Mouse (Mus musculus) neural tube, embryonic 13.5 days (tissue): ENCODE results near the gene Dscaml1. TPM values are rescaled to one million over a fixed set of nuclear protein-coding genes. Genes with fewer than 3 reads are reported as not detected.

Experiments
- ATAC-seq: fragments of 200-750 bp; cut with Nextera tagmentation; 2 replicates; pipeline ENCODE4 v1.8.0; 2017; ENCODE audit warnings: low read depth, mild to moderate bottlenecking, moderate TSS enrichment, moderate library complexity
- H3K27ac ChIP-seq: fragments of 300-500 bp; sonication (generic); replicated peaks from 2 replicates; pipeline ENCODE4 v1.5.1; 2015; ENCODE audit warnings: moderate library complexity, mild to moderate bottlenecking, inconsistent platforms
- H3K27me3 ChIP-seq: fragments of 300-500 bp; sonication (generic); 2 replicates; pipeline ENCODE4 v1.6.1; 2015; ENCODE audit warnings: mild to moderate bottlenecking, inconsistent platforms
- H3K36me3 ChIP-seq: fragments of 300-500 bp; sonication (generic); 2 replicates; pipeline ENCODE4 v1.6.1; 2015; ENCODE audit warnings: mild to moderate bottlenecking, inconsistent platforms
- H3K4me1 ChIP-seq: fragments of 300-500 bp; sonication (generic); replicated peaks from 2 replicates; pipeline ENCODE4 v1.6.1; 2015; ENCODE audit warnings: inconsistent platforms
- H3K4me2 ChIP-seq: fragments of 300-500 bp; sonication (generic); 2 replicates; pipeline ENCODE4 v1.6.1; 2015; ENCODE audit warnings: inconsistent platforms, mild to moderate bottlenecking, moderate library complexity
- H3K4me3 ChIP-seq: fragments of 300-500 bp; sonication (generic); 2 replicates; pipeline ENCODE4 v1.5.1; 2015; ENCODE audit warnings: mild to moderate bottlenecking, inconsistent platforms
- H3K9ac ChIP-seq: fragments of 300-500 bp; sonication (generic); 2 replicates; pipeline ENCODE4 v1.6.1; 2015; ENCODE audit warnings: moderate library complexity, mild to moderate bottlenecking, inconsistent platforms
- H3K9me3 ChIP-seq: fragments of 300-500 bp; sonication (generic); 2 replicates; pipeline ENCODE4 v1.6.1; 2016; ENCODE audit warnings: inconsistent platforms
- WGBS: fragments of 180-500 bp; shearing (Covaris S2); methylation state at CpG from one replicate; pipeline ENCODE4 v1.1.7; 2015; 5-methylcytosine and 5-hydroxymethylcytosine counted together
- polyA plus RNA-seq: library from polyadenylated mRNA; unstranded; fragments of >200 nt; fragmentation: Nextera tagmentation; extraction: Ambion mirVana; gene quantifications from 2 replicates; pipeline ENCODE4 v1.2.1, GENCODE M21; 2015

Dscaml1 gene
- polyA plus RNA-seq, 1 experiment from 2014 or later: 12.5 TPM

DNA sequence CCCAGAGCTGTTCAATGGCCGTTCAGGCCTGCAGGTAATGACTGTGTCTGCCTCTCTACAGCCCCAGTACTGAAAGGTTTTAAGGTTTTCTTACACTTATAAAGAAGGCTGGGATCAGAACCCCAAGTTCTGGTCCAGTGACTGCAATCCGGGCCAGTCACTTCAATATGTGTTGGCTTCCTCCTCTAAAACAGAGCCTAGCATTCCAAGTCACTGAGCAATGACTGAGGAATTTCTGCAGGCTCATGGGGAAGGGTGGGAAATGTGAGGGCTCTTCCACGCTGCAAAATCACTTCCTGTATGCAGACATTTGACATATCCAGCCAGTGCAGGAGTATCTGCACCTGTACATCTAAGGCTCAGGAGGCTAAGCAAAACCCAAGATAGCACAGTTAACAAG is 233.8 kb downstream of the Dscaml1 start:
- no peaks in the 10 kb centered on the region for H3K9me3 ChIP-seq
- no peak overlapping the region for H3K9ac ChIP-seq
- H3K4me3 ChIP-seq: no peak overlapping the region
- WGBS: 79% methylated on average over 3 of the region's 3 CpGs
- H3K4me1 ChIP-seq: peaks cover 60% of the 10 kb centered on the region
- H3K36me3 ChIP-seq: no peaks in the 10 kb centered on the region
- H3K27ac ChIP-seq: no peak overlapping the region
- no peaks in the 10 kb centered on the region for H3K27me3 ChIP-seq
- no peak overlapping the region for H3K4me2 ChIP-seq
- no peak for ATAC-seq

DNA sequence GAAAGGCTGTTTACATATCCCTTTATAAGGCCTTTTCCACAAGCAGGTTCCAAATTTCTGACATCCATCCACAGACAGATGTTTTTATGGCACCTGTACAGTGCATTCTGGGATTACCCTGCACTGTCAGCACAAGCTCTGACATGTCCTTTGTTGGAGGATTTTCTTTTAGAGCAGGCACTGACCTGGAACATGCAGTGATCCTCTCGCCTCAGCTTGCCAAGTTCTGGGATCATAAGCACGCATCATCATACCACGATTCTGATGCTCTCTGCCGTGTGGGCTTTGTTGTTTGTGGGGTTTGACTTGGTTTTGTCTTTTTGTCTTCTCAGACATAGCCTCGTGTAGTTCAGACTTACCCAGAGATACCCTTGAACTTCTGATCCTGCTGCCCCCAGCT is 236.0 kb downstream of the Dscaml1 start:
- H3K4me2 ChIP-seq: no peak overlapping the region
- no peak overlapping the region for H3K4me3 ChIP-seq
- 0 out of 2 replicates have a peak overlapping the region, but pooled peaks have one; percentile 17 for H3K9ac ChIP-seq
- H3K27me3 ChIP-seq: no peaks in the 10 kb centered on the region
- no peaks in the 10 kb centered on the region for H3K36me3 ChIP-seq
- no peak for ATAC-seq
- WGBS: 72% methylated on average over 5 of the region's 5 CpGs
- H3K9me3 ChIP-seq: no peaks in the 10 kb centered on the region
- peak overlapping the region; percentile 94 for H3K27ac ChIP-seq
- H3K4me1 ChIP-seq: peaks cover 55% of the 10 kb centered on the region

DNA sequence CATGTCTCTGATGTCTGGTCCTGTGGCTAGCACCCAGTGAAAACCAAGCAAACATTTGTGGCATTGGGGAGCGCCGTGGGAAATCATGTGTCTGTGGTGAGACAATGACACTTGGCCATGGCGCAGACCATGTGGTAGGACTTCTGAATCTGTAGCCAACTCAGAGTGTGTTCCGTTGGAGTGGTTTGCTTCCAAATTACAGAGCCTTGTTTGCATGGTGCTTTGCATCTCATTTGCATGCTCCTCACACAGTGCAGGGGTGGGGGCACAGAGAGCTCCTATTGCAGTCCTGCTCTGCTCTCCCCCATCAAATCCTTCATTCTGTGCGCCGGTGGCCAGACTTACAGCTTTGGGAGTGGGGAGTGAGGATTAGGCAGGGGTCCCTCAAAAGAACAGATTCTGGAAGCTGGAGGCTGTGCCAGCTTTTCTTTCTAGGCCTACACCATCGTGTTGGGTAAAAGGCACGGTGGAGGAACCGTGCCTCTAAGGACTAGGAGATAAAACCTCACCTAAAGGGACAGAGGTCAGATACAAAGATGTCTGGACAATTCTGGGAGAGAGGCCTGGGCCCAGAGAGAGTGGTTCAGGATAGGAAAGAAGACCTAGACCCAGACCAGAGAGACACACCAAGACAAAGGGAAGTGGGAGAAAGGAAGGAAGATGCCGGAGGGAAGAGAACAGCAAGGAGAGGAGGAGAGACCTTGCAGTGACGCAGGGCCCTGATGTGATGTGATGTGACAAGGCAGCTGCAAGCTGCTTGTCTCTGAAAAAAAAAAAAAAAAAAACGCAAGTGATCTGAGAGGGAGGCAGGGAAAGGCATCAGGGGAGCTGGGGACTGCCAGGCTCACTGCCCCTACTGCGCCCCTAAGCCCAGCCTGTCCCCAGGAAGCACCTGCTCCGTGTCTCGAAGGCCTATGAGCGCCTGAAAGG is 237.2 kb downstream of the Dscaml1 start:
- peak overlapping the region; percentile 94 for H3K27ac ChIP-seq
- WGBS: 30% methylated on average over 16 of the region's 16 CpGs
- no peaks in the 10 kb centered on the region for H3K36me3 ChIP-seq
- H3K9ac ChIP-seq: peak overlapping the region; percentile 55; the same call in 1 of the 2 replicates
- no peaks in the 10 kb centered on the region for H3K27me3 ChIP-seq
- no peak overlapping the region for H3K4me2 ChIP-seq
- no peaks in the 10 kb centered on the region for H3K9me3 ChIP-seq
- ATAC-seq: peak; percentile 52
- H3K4me3 ChIP-seq: no peak overlapping the region
- peaks cover 48% of the 10 kb centered on the region for H3K4me1 ChIP-seq

DNA sequence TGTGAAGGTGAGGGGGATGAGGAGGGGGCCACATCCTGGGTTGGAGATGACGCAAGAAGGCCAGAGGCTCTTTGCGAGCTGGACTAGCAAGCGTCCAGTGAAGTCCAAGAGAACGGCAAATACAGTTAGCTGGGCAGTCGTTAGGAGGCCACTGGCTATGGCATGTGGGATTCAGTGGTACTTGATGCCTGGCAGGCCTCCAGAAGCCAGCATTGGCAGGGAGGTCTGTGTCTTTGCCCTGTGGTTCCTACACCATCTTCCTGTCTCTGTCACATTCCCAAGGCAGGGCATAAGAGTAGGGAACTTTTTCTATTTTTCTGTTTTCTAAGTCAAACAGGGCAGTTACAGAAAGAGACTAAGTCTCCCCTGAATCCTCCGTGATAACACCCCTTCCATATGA is 237.9 kb downstream of the Dscaml1 start:
- Histone ChIP-seq H3K36me3 (no peaks in the 10 kb centered on the region), H3K4me2 (no peak overlapping the region), H3K9ac (peak overlapping the region; percentile 55), H3K27ac (peak overlapping the region; percentile 94), H3K27me3 (no peaks in the 10 kb centered on the region), H3K4me1 (peaks cover 48% of the 10 kb centered on the region), H3K4me3 (no peak overlapping the region), H3K9me3 (no peaks in the 10 kb centered on the region)
- WGBS: 66% methylated on average over 6 of the region's 6 CpGs
- peak; percentile 6; the same call in 1 of the 2 replicates for ATAC-seq

DNA sequence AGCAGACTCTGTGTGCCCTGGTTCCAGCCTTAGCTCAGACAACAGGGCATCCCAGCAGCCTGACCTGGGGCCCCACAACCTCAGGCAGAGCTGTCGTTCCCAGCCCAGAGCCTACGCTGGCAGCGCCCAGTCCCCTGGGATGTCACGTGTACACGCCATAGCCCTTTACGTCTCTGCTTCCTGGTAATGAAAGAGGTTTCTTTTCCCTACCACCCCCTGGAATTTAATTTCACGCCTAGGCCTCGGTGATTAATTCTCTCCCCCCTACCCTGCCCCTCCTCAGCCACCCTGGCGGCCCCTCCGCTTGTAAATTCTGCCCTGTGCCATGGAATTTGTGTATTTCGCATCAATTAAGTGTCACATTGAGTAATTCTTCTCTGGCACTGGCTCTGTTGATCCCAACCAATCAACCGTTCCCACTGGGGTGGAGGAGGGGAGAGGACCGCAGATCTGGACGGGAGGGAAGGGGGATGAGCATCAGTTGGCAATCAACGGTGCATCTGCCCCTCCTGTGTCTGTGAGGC is 238.5 kb downstream of the Dscaml1 start:
- Histone ChIP-seq H3K27ac (peak overlapping the region; percentile 94), H3K4me3 (no peak overlapping the region), H3K4me2 (peak overlapping the region; percentile 9), H3K9ac (peak overlapping the region; percentile 55; the same call in 1 of the 2 replicates), H3K36me3 (no peaks in the 10 kb centered on the region), H3K27me3 (no peaks in the 10 kb centered on the region), H3K9me3 (no peaks in the 10 kb centered on the region), H3K4me1 (peaks cover 48% of the 10 kb centered on the region)
- peak; percentile 85 for ATAC-seq
- WGBS: 13% methylated on average over 15 of the region's 15 CpGs

DNA sequence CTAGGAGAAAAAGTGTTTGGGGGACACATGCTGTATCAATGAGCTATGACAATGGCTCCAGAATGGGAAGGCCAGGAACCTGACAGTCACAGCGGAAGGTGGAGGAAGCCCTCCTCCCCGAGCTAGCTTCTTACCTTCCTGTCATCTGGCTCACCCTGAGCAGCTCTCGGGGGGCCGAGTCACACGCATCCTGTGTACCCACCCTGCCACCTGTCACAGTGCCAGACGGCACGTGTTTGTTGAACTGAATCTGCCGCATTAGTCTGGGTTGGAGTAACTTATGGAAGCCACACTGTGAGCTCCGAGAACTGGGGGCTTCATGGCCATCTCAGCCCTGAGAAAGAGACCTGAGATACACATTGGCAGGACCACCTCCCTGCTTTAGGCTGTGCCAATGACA is 249.5 kb downstream of the Dscaml1 start:
- peak; percentile 9; the same call in 1 of the 2 replicates for ATAC-seq
- 0 out of 2 replicates have a peak overlapping the region, but pooled peaks have one; percentile 10 for H3K9ac ChIP-seq
- 51% methylated on average over 9 of the region's 9 CpGs for WGBS

DNA sequence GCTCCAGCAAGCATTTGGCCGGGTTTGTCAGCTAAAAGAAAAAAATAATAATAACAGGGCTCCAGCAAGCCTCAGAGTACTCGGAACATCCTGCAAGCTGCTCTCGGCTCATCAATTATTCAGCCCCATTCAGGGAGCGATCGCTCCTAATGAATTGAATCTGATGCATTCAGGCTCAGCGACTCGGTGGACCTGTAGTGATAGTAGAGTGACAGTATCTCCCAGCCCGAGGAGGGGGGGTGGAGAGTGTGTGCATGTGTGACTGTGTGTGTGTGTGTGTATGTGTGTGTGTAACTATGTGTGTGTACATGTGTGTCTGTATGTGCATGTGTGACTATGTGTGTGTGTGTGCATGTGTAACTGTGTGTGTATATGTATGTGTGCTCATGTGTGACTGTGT is 250.2 kb downstream of the Dscaml1 start:
- Histone ChIP-seq H3K36me3 (no peaks in the 10 kb centered on the region), H3K27me3 (no peaks in the 10 kb centered on the region), H3K9ac (peak overlapping the region; percentile 53; the same call in 1 of the 2 replicates), H3K4me1 (peaks cover 67% of the 10 kb centered on the region), H3K4me3 (no peak overlapping the region), H3K27ac (peak overlapping the region; percentile 93), H3K9me3 (no peaks in the 10 kb centered on the region), H3K4me2 (peak overlapping the region; percentile 13; the same call in 1 of the 2 replicates)
- WGBS: 18% methylated on average over 8 of the region's 8 CpGs
- peak; percentile 45 for ATAC-seq

More for the DNA sequence above, 249.5 kb downstream of the Dscaml1 start:
- Histone ChIP-seq H3K27me3 (no peaks in the 10 kb centered on the region), H3K27ac (peak overlapping the region; percentile 93), H3K4me2 (no peak overlapping the region), H3K9me3 (no peaks in the 10 kb centered on the region), H3K4me3 (no peak overlapping the region), H3K4me1 (peaks cover 67% of the 10 kb centered on the region), H3K36me3 (no peaks in the 10 kb centered on the region)

DNA sequence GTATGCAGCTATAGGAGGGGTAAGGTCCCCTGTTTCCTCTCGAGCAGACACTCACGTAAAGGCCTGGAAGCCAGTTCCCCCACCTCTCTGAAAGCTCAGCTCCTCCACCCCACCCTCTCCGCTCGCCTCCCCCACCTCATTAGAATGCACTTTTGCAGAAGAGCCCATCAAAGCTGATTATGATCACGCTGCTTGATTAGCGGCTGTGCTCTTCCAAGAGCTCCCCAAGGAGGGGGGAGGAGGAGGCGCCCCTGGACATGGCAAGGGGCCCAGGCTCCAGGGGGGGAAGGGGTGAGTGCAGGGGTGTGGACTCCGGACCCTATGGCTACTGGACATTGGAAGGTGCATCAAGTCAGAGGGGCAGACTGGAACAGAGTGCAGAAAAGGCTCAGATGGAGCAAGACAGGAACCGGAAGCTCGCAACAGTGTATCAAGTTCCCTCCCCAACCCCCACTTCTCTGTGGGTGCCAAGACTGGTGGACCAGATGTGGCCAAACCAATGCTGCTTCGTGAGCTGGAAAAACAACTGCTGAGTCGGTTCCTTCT is 250.9 kb downstream of the Dscaml1 start:
- Histone ChIP-seq H3K27me3 (no peaks in the 10 kb centered on the region), H3K36me3 (no peaks in the 10 kb centered on the region), H3K9me3 (no peaks in the 10 kb centered on the region), H3K27ac (peak overlapping the region; percentile 93), H3K4me3 (no peak overlapping the region), H3K9ac (peak overlapping the region; percentile 53), H3K4me1 (peaks cover 72% of the 10 kb centered on the region), H3K4me2 (peak overlapping the region; percentile 13; the same call in 1 of the 2 replicates)
- WGBS: 22% methylated on average over 12 of the region's 12 CpGs
- ATAC-seq: peak; percentile 60

DNA sequence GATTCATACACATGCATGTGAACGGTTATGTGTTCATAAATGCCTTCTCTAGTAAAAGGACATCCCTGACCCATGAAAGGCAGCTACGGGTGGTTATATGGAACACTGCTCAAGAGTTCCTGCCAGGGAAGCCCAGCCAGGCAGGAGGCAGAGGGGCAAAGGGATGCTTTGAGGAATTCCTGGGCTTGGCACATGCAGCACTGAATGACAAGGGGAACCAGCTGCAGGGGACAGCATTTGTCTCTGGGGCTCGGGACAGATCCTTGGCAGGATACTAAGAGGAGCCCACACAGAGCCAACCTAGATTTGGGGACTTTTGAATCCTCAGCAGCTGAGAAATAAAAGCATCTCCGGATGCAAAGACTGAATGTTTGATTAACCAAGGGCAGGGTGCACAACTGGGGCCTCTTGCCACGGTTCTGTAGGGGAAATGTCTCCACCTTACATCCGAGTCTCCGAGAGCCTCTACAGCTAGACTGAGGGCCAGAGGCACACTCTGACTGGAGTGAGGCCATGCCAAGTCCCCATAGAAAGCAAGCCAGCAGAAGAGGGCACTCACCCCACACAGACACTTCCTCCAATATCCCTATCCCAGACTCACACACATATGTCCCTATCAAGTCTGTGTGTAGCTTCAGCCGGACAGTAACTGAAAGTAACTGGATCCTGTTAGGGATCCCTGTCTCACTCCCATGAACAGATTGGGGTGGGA is 251.7 kb downstream of the Dscaml1 start:
- WGBS: 55% methylated on average over 8 of the region's 8 CpGs
- Histone ChIP-seq H3K27ac (peak overlapping the region; percentile 93), H3K36me3 (no peaks in the 10 kb centered on the region), H3K9ac (peak overlapping the region; percentile 42; the same call in 1 of the 2 replicates), H3K9me3 (no peaks in the 10 kb centered on the region), H3K4me3 (no peak overlapping the region), H3K27me3 (no peaks in the 10 kb centered on the region), H3K4me2 (no peak overlapping the region), H3K4me1 (peaks cover 76% of the 10 kb centered on the region)
- peak; percentile 15; the same call in 1 of the 2 replicates for ATAC-seq

DNA sequence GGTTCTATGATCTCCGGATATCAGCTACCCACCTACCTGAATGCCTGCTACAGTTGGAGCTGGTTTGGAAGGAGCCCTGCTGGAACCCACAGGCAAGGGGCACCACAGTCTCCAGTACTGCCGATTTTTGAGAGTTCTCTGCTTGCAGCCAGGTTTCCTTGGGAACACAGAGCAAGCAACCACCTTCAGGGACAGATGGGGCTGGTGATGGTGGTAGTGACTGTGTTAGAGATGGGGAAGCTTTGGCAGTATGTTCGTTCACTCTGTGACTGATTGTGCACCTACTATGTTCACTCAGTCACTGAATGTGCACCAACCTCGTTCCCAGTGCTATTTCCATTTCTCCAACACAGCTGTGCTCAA is 252.2 kb downstream of the Dscaml1 start:
- Histone ChIP-seq H3K36me3 (no peaks in the 10 kb centered on the region), H3K4me1 (peaks cover 76% of the 10 kb centered on the region)

DNA sequence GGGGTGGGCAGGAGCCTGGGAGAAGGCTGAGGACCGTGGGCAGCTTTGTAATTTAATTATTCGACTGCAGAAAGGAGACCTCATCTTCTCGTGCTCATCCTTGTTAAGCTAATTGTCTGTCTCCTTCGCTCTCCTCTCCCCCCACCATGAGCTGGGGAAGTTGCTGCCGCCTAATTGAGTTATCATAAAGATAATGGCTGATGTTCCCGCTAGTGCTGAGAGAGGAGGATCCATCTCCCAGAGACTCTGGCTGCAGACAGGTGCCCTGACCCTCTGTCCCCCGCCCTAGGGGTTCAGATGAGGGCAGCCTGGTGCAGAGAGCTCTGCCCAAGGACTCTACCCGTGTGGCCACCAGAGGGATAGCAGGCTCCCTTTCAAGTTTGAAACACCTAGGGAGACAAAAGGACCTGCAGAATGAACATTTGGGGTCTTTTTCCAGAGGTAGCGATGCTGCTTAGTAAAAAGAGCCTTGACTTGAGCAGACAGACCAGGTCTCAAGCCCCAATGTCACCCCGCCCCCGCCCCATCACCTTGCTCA is 256.1 kb downstream of the Dscaml1 start:
- Histone ChIP-seq H3K27ac (peak overlapping the region; percentile 79), H3K4me3 (no peak overlapping the region), H3K36me3 (peaks cover 4% of the 10 kb centered on the region; the same call in 1 of the 2 replicates), H3K4me1 (peaks cover 51% of the 10 kb centered on the region), H3K4me2 (no peak overlapping the region), H3K9me3 (no peaks in the 10 kb centered on the region), H3K27me3 (no peaks in the 10 kb centered on the region), H3K9ac (no peak overlapping the region)
- WGBS: 42% methylated on average over 11 of the region's 11 CpGs
- ATAC-seq: no peak

More for the DNA sequence above, 252.2 kb downstream of the Dscaml1 start:
- no peak overlapping the region for H3K4me3 ChIP-seq
- H3K27ac ChIP-seq: peak overlapping the region; percentile 93
- 0 out of 2 replicates have a peak overlapping the region, but pooled peaks have one; percentile 42 for H3K9ac ChIP-seq
- ATAC-seq: no peak
- H3K27me3 ChIP-seq: no peaks in the 10 kb centered on the region
- no peaks in the 10 kb centered on the region for H3K9me3 ChIP-seq
- WGBS: 73% methylated on average over 4 of the region's 4 CpGs
- no peak overlapping the region for H3K4me2 ChIP-seq
